Mouse (Mus musculus) stomach, embryonic 14.5 days (tissue): Measurements from ENCODE around the gene Ncor2. TPM values are rescaled to one million over a fixed set of nuclear protein-coding genes. Genes with fewer than 3 reads are reported as not detected.

Source experiments
- ATAC-seq: fragments of 200-750 bp; cut with Nextera tagmentation; 2 replicates; pipeline ENCODE4 v1.8.0; 2017; ENCODE audit warnings: low read depth, moderate TSS enrichment; ENCODE audit not compliant: insufficient number of reproducible peaks, insufficient read depth, low FRiP score
- H3K27ac ChIP-seq: fragments of 300-500 bp; sonication (generic); 2 replicates; pipeline ENCODE4 v1.5.1; 2014; ENCODE audit warnings: mild to moderate bottlenecking, low read length, moderate library complexity, mixed read lengths
- H3K27me3 ChIP-seq: fragments of 300-500 bp; sonication (generic); 2 replicates; pipeline ENCODE4 v1.6.1; 2014; ENCODE audit warnings: low read length, control low read depth, mixed read lengths; ENCODE audit not compliant: control insufficient read depth, insufficient read depth
- H3K36me3 ChIP-seq: fragments of 300-500 bp; sonication (generic); 2 replicates; pipeline ENCODE4 v1.6.1; 2014; ENCODE audit warnings: mild to moderate bottlenecking, control low read depth, low read length, moderate library complexity, mixed read lengths; ENCODE audit not compliant: control insufficient read depth, insufficient read depth
- H3K4me1 ChIP-seq: fragments of 300-500 bp; sonication (generic); 2 replicates; pipeline ENCODE4 v1.6.1; 2014; ENCODE audit warnings: low read length, control low read depth, mixed read lengths; ENCODE audit not compliant: control insufficient read depth, insufficient read depth
- H3K4me2 ChIP-seq: fragments of 300-500 bp; sonication (generic); replicated peaks from 2 replicates; pipeline ENCODE4 v1.6.1; 2014; ENCODE audit warnings: low read depth, low read length, control low read depth
- H3K4me3 ChIP-seq: fragments of 300-500 bp; sonication (generic); 2 replicates; pipeline ENCODE4 v1.5.1; 2014; ENCODE audit warnings: low read depth, low read length, control low read depth
- H3K9ac ChIP-seq: fragments of 300-500 bp; sonication (generic); replicated peaks from 2 replicates; pipeline ENCODE4 v1.6.1; 2014; ENCODE audit warnings: low read depth, mild to moderate bottlenecking, control low read depth, low read length, moderate library complexity, mixed read lengths
- H3K9me3 ChIP-seq: fragments of 300-500 bp; sonication (generic); 2 replicates; pipeline ENCODE4 v1.6.1; 2016; ENCODE audit warnings: low read depth, low read length, control low read depth; ENCODE audit not compliant: control insufficient read depth
- WGBS: fragments of 180-500 bp; shearing (Covaris S2); extraction: QIAGEN DNeasy Blood & Tissue Kit; methylation state at CpG from one replicate; pipeline ENCODE4 v1.1.7; 2014; 5-methylcytosine and 5-hydroxymethylcytosine counted together
- polyA plus RNA-seq: library from polyadenylated mRNA; unstranded; fragments of >200 nt; fragmentation: Nextera tagmentation; extraction: Ambion mirVana; gene quantifications from 2 replicates; pipeline ENCODE4 v1.2.1, GENCODE M21; 2014

Ncor2 gene
- 32.7 and 33.4 TPM in 2 replicates for polyA plus RNA-seq

DNA sequence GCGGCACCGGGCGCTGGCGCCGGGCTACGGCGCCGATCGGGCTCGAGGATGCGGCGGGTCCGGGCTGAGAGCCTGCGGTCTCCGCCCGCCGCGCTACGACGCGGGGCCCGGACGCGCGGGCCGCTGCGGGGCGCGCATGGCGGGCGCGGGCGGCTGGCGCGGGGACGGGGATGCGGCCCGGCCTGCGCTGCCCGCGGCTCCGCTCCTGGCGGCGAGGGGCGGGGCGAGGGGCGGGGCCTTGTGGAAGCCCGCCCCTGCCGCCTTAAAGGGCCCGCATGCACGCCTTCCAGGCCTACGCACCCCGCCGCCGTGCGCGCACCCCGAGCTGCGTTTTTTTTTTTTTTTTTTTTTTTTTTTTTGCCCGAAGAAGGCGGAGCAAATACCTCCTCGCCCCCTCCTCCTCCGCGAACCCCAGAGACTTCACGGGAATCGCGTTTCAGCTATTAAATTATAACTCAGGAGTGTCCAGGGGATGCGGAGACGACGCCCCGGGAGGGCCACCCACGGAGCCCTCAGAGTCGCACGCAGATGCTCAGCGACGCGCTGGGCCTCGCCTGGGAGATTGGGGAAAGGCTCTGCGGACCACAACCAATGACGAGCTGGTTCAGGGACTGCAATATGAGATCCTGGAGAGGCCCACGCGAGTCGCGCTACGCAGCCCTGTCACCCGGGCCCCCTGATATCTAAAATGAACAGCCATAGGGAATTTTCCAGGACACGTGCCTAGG is at the start of gene Ncor2:
Ncor2 (minus strand) TSS at position 213 of the 728 bp plus-strand sequence.
- peak within 1 kb of the TSS; percentile 97 for H3K27ac ChIP-seq
- peak within 1 kb of the TSS; percentile 96 for H3K4me2 ChIP-seq
- peaks cover 47% of the 10 kb centered on the region for H3K4me1 ChIP-seq
- under 1% methylated on average over 66 of the region's 87 CpGs for WGBS
- H3K36me3 ChIP-seq, result no peaks in the 10 kb centered on the region
- H3K9me3 ChIP-seq, result no peaks in the 10 kb centered on the region
- peak; percentile 80 for ATAC-seq
- H3K4me3 ChIP-seq, result peak within 1 kb of the TSS; percentile 82
- peak within 1 kb of the TSS; percentile 82 for H3K9ac ChIP-seq
- no peaks in the 10 kb centered on the region for H3K27me3 ChIP-seq

DNA sequence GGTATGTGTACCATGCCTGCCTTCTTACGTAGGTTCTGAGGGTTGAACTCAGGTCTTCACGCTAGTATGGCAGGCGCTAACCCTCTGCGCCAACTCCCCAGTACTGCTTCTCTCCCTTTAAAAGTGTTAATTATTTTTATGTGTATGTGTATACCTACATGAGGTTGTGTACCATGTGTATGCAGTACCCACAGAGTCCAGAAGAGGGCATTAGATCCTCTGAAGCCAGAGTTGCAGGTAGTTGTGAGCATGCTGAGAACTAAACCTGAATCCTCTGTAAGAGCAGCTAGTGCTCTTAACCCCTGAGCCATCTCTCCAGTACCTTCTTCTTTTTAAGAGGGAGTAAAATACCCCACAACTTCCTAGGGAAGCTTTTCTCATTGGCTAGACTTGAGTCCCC is 48.7 kb upstream of the Ncor2 start:
- 91% methylated on average over 4 of the region's 4 CpGs for WGBS
- no peaks in the 10 kb centered on the region for H3K27me3 ChIP-seq
- H3K4me3 ChIP-seq, result no peak overlapping the region
- H3K4me2 ChIP-seq, result no peak overlapping the region
- ATAC-seq, result no peak
- no peaks in the 10 kb centered on the region for H3K36me3 ChIP-seq
- no peak overlapping the region for H3K27ac ChIP-seq
- no peak overlapping the region for H3K9ac ChIP-seq
- H3K9me3 ChIP-seq, result 0 out of 2 replicates have a peak, but pooled peaks cover 5% of the 10 kb centered on the region
- no peaks in the 10 kb centered on the region for H3K4me1 ChIP-seq

DNA sequence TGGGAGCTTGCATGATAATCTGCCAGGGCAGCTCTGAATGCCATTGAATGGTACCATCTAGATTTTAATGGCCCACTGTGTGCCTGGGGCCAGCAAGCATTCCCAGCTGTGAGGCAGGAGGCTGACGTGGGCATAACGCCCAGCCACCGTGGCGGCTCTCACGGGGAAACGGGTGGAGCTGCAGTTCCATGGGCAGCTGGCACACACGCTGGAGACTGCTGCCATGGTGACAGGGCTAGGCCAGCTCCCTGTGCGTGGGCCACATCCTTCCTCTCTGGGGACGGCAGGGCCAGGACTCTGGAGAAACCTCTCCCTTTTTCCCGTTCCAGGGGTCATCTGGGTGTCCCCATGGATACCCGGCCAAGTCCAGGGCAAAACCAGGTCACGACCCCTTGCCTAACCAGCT is 47.2 kb upstream of the Ncor2 start:
- ATAC-seq, result no peak

DNA sequence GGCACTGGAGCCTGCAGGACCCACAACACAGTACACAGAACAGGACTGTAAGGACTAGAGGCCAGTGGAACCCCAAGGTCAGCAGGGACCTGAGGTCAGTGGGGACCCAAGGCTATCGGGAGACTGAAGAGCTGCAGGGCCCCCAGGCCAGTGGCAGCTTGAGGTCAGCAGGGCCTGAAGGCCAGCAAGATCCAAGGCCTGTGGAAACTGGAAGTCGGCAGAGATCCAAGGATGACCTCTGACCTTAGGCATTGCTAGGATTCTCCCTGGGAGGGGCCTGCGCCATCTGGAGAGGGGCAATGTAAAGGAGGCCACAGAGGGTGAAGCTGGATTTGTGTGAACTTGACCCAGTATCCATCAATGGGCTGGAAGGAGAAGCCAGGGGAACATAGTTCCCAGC is 45.9 kb upstream of the Ncor2 start:
- Histone ChIP-seq H3K9ac (no peak overlapping the region), H3K27ac (no peak overlapping the region), H3K4me2 (no peak overlapping the region), H3K27me3 (no peaks in the 10 kb centered on the region), H3K4me3 (no peak overlapping the region), H3K9me3 (0 out of 2 replicates have a peak, but pooled peaks cover 5% of the 10 kb centered on the region), H3K36me3 (no peaks in the 10 kb centered on the region), H3K4me1 (no peaks in the 10 kb centered on the region)
- no peak for ATAC-seq
- 42% methylated on average over 3 of the region's 3 CpGs for WGBS

More for the DNA sequence above, 47.2 kb upstream of the Ncor2 start:
- H3K36me3 ChIP-seq, result no peaks in the 10 kb centered on the region
- H3K4me1 ChIP-seq, result no peaks in the 10 kb centered on the region
- no peaks in the 10 kb centered on the region for H3K27me3 ChIP-seq
- no peak overlapping the region for H3K27ac ChIP-seq
- H3K9ac ChIP-seq, result no peak overlapping the region
- H3K4me3 ChIP-seq, result no peak overlapping the region
- H3K9me3 ChIP-seq, result 0 out of 2 replicates have a peak, but pooled peaks cover 5% of the 10 kb centered on the region
- H3K4me2 ChIP-seq, result no peak overlapping the region
- 70% methylated on average over 12 of the region's 12 CpGs for WGBS

DNA sequence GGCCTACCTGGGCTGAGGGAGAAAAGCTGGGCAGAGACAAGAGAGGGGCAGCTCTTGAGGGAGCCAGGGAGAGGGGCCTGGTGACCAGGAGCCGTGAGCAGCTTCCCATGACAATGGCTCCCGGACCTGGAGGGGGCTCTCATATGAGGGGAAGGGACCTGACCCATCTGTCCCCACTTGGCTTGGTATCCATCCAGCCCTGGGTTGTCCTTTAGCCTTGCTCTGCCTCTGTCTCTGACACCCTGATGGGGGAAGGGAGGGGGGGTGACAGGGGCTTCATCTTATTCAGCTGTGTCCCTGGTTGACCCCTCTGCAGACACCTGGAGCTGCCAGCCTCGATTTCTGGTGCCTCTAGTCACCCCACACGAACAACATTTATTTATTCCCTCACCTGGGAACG is 44.9 kb upstream of the Ncor2 start:
- Histone ChIP-seq H3K4me1 (no peaks in the 10 kb centered on the region), H3K4me2 (no peak overlapping the region), H3K4me3 (no peak overlapping the region), H3K27ac (no peak overlapping the region), H3K27me3 (no peaks in the 10 kb centered on the region), H3K36me3 (no peaks in the 10 kb centered on the region), H3K9me3 (0 out of 2 replicates have a peak, but pooled peaks cover 5% of the 10 kb centered on the region), H3K9ac (no peak overlapping the region)
- 49% methylated on average over 5 of the region's 5 CpGs for whole genome bisulfite sequencing
- ATAC-seq, result no peak

DNA sequence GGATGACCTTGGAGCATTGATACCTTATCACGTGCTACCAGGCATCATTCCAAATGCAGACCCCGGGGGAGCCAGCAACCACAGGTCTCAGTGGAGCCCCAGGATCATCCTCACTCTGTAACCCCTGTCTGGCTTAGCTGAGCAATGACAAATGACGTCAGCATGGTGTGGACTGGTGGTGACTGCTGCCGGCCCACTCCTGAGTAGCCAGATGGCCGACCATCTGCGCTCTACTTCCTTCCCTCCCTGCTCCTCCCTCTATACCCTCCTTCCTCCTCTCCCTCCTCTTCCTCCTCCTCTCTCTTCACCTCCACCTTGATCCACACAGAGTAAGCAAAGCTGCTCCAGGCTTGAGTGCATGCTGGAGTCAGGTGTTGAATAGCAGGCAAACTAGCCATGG is 43.7 kb upstream of the Ncor2 start:
- no peak overlapping the region for H3K4me3 ChIP-seq
- no peak for ATAC-seq
- 32% methylated on average over 6 of the region's 6 CpGs for WGBS

DNA sequence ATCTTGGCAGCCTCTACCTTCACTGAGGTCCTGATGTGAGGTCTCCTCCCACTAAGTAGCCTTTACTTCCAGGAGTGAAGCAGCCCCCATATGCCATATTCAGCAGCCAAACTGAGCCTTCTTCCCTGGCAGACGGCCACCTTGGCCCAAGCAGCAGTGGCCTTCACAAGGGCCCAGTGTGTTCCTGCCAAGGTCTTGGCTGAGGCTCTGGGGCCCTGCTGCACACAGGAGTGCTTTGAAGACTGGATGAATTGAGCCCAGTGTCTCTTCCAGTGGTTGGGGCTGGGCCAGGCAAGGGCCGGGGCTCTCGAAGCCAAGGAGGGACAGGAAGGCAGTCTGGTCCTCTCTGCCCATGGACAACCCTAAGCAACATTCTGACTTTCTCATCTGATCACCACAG is 42.8 kb upstream of the Ncor2 start:
- Histone ChIP-seq H3K4me3 (no peak overlapping the region), H3K36me3 (no peaks in the 10 kb centered on the region), H3K9ac (no peak overlapping the region), H3K27me3 (no peaks in the 10 kb centered on the region), H3K4me2 (no peak overlapping the region), H3K4me1 (no peaks in the 10 kb centered on the region), H3K27ac (no peak overlapping the region), H3K9me3 (no peaks in the 10 kb centered on the region)
- 82% methylated on average over 3 of the region's 3 CpGs for WGBS
- ATAC-seq, result no peak

More for the DNA sequence above, 43.7 kb upstream of the Ncor2 start:
- H3K4me2 ChIP-seq, result no peak overlapping the region
- H3K9ac ChIP-seq, result no peak overlapping the region
- no peak overlapping the region for H3K27ac ChIP-seq
- H3K4me1 ChIP-seq, result no peaks in the 10 kb centered on the region
- H3K27me3 ChIP-seq, result no peaks in the 10 kb centered on the region
- H3K9me3 ChIP-seq, result 0 out of 2 replicates have a peak, but pooled peaks cover 3% of the 10 kb centered on the region
- no peaks in the 10 kb centered on the region for H3K36me3 ChIP-seq

DNA sequence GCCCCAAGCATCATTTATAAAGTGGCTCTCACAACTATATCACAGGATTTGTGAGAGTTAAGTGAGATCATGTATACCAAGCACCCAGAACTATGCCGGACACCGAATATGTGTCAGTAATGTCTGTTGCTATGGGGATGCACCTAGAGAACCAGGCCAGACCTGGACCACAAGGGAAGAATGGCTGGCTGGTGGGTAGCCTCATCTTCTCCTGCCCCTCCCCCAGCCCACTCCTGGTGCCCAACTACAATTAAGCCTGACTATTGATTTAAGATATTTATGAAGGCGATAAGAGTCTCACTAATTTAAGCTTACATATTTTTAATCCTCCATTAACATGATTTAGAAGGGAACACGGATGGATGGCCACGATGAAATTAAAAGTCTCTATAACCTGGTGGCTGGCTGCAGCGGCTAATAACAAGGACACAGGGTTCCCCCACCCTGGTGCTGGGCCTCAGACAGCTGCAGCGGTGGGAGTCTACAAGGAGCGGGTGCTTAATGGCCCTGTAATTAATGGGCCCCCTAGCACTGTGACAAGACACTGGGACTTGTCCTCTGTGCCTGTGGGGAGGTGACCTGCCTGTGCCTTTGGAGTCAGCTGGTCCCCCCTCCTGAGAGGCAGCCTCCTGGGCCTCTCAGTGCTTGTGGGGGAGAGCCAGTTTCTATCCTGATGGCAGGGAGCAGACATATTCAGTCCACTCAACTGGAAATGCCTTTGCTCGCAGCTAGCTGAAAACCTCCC is 38.6 kb upstream of the Ncor2 start:
- no peaks in the 10 kb centered on the region for H3K27me3 ChIP-seq
- H3K4me2 ChIP-seq, result no peak overlapping the region
- H3K4me1 ChIP-seq, result peaks cover 8% of the 10 kb centered on the region
- H3K27ac ChIP-seq, result no peak overlapping the region
- no peaks in the 10 kb centered on the region for H3K36me3 ChIP-seq
- ATAC-seq, result no peak
- no peak overlapping the region for H3K4me3 ChIP-seq
- 57% methylated on average over 9 of the region's 9 CpGs for WGBS
- no peak overlapping the region for H3K9ac ChIP-seq
- no peaks in the 10 kb centered on the region for H3K9me3 ChIP-seq
